ENCODE assay signal across 18 mouse cellular contexts in genomic region chr16:35696103-35696502, GRCm38 (mm10).
A peak's percentile ranks its signal among the peaks of the same experiment; 100 is the strongest.
DNase-seq lines count a peak whose midpoint lies in the region; ATAC-seq lines count a peak whose summit lies in the region.
"Had no signal": no experiment of that assay in that cellular context is flagged by ENCODE, and none has a peak within 500 bp of the region (broad histone marks: within the 10 kb centered on the region; RNA-seq: fewer than 3 reads in every experiment).

No protein-coding gene starts in this region.

- ATAC-seq in hematopoietic stem cell, adult 5-6 weeks (replicated peaks in 1 of 2; ENCODE audit: insufficient read depth in 1 of 2, low FRiP score in 2 of 2, low TSS enrichment in 1 of 2, low read depth in 1 of 2, poor library complexity in 2 of 2, severe bottlenecking in 2 of 2): peak; percentile 60 to 71; a peak in 2 of 4 replicates
- peak; percentile 86; the same call in 1 of the 2 replicates for ATAC-seq in neutrophil, adult 5-6 weeks (ENCODE audit: extremely low read depth, insufficient number of reproducible peaks, low FRiP score, poor library complexity, severe bottlenecking)
- ATAC-seq: lung, postnatal 0 days; midbrain, embryonic 16.5 days had no signal

- peak; percentile 27 to 36 for DNase-seq in B cell, adult 2 months
- peak; percentile 34 for DNase-seq in ES-CJ7 (ENCODE audit: low read depth, low spot score)
- no peak for DNase-seq in adrenal gland, adult (ENCODE audit: inconsistent age in 2 of 2, low spot score in 1 of 2)
- DNase-seq in layer of hippocampus, adult 9-11 months: no peak
- DNase-seq in frontal cortex, postnatal 25 days (ENCODE audit: low spot score in 2 of 2): no peak
- DNase-seq: adrenal gland, postnatal 10 days; cerebellum, adult 9-11 months; heart, adult 18-20 months; heart, postnatal 36 days; kidney, adult 18-20 months; kidney, postnatal 10 days; liver; right cerebral cortex, postnatal 4 days; thymus, adult 2 months had no signal

Comparison
In these comparisons a context has a peak if more than half of its experiments do, and no peak if none do; other contexts are left out.
1. DNase-seq: peak in B cell, adult 2 months (2 of 2) and ES-CJ7 (single experiment); none in adrenal gland, adult (0 of 2), layer of hippocampus, adult 9-11 months (single experiment) and frontal cortex, postnatal 25 days (0 of 2).